Mouse (Mus musculus): ENCODE measurements around the gene Nxf2. TPM values are rescaled to one million over a fixed set of nuclear protein-coding genes. Genes with fewer than 3 reads are reported as not detected.
"Not testable (repeated sequence)": the region's sequence is repeated elsewhere in the genome, so short reads cannot be mapped to it uniquely, and the experiment has no call there.

Nxf2 gene
- total and polyA plus RNA-seq, 2 experiments from 2014 or later: 0.11 to 0.19 TPM

DNA sequence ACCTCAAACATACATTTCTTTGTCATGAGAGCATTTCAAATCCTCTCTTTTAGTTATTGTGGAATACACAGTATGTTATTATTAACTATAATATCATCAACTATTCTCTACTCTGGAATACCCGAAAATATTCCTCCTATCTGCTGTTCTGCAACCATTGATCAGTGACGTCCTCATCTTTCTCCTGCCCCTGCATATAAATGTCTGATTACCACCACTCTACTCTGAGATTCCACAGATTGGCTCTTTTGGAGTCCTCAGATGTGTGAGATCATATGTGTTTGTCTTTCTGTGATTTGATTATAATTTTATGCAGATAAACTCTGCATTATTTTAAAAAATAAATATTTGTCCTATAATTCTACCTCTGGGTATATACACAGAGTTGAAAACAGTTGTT, 48.8 kb downstream of the Nxf2 start:
- Histone ChIP-seq H3K4me1 (ENCODE audit: insufficient read depth, low read length) (no peaks in the 10 kb centered on the region), H3K36me3 (ENCODE audit: insufficient read depth, low read length) (no peaks in the 10 kb centered on the region), H3K9ac (replicated peaks; ENCODE audit: low read length, poor library complexity, severe bottlenecking) (no peak overlapping the region), H3K27me3 (ENCODE audit: insufficient read depth, low read length) (no peaks in the 10 kb centered on the region), H3K4me3 (ENCODE audit: low read depth, low read length) (no peak overlapping the region), H3K27ac (ENCODE audit: low read depth, low read length) (no peak overlapping the region), H3K9me3 (ENCODE audit: low read length) (no peaks in the 10 kb centered on the region), H3K4me2 (ENCODE audit: low read depth, low read length, poor library complexity, severe bottlenecking) (no peak overlapping the region)
- ATAC-seq (ENCODE audit: low FRiP score) (no peak), DNase-seq (ENCODE audit: low spot score) (no peak)
- no peak for TF ChIP-seq CTCF (IDR thresholded peaks at IDR 0.05)
- WGBS: 68% methylated on average over 2 of the region's 2 CpGs

DNA sequence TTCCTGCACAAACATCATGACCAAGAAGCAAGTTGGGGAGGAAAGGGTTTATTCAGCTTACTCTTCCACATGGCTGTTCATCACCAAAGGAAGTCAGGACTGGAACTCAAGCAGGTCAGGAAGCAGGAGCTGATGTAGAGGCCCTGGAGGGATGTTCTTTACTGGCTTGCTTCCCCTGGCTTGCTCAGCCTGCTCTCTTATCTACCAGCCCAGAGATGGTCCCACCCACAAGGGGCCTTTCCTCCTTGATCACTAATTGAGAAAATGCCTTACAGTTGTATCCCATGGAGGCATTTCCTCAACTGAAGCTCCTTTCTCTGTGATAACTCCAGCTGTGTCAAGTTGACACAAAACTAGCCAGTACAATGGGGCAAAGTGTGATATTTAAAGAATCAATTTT, 49.2 kb downstream of the Nxf2 start:
- DNase-seq (ENCODE audit: low spot score); ATAC-seq (ENCODE audit: low FRiP score); H3K27ac ChIP-seq (ENCODE audit: low read depth, low read length); H3K4me3 ChIP-seq (ENCODE audit: low read depth, low read length); H3K9ac ChIP-seq (replicated peaks; ENCODE audit: low read length, poor library complexity, severe bottlenecking); H3K4me1 ChIP-seq (ENCODE audit: insufficient read depth, low read length); H3K36me3 ChIP-seq (ENCODE audit: insufficient read depth, low read length); H3K9me3 ChIP-seq (ENCODE audit: low read length); H3K27me3 ChIP-seq (ENCODE audit: insufficient read depth, low read length); H3K4me2 ChIP-seq (ENCODE audit: low read depth, low read length, poor library complexity, severe bottlenecking): not testable (repeated sequence)

- Histone ChIP-seq H3K4me2 (ENCODE audit: low read depth, low read length, poor library complexity, severe bottlenecking) (no peak overlapping the region), H3K4me3 (ENCODE audit: low read depth, low read length) (no peak overlapping the region), H3K36me3 (ENCODE audit: insufficient read depth, low read length) (no peaks in the 10 kb centered on the region), H3K9ac (replicated peaks; ENCODE audit: low read length, poor library complexity, severe bottlenecking) (no peak overlapping the region), H3K9me3 (ENCODE audit: low read length) (no peaks in the 10 kb centered on the region), H3K4me1 (ENCODE audit: insufficient read depth, low read length) (no peaks in the 10 kb centered on the region), H3K27ac (ENCODE audit: low read depth, low read length) (no peak overlapping the region), H3K27me3 (ENCODE audit: insufficient read depth, low read length) (no peaks in the 10 kb centered on the region)
- WGBS: 70% methylated on average over 4 of the region's 4 CpGs
- no peak for TF ChIP-seq CTCF (IDR thresholded peaks at IDR 0.05)
- ATAC-seq (ENCODE audit: low FRiP score): no peak
- DNase-seq (ENCODE audit: low spot score): no peak
Observed at GRCm38 (mm10) chrX:134914851-134915250, 49.7 kb downstream of the Nxf2 start.

GRCm38 (mm10) chrX:134913234-134913936, 51.2 kb downstream of the Nxf2 start:
- H3K27ac ChIP-seq (ENCODE audit: low read depth, low read length): no peak overlapping the region
- no peak overlapping the region for H3K4me3 ChIP-seq (ENCODE audit: low read depth, low read length)
- H3K4me1 ChIP-seq (ENCODE audit: insufficient read depth, low read length): no peaks in the 10 kb centered on the region
- no peaks in the 10 kb centered on the region for H3K9me3 ChIP-seq (ENCODE audit: low read length)
- peak; percentile 78 for TF ChIP-seq CTCF (IDR thresholded peaks at IDR 0.05)
- DNase-seq (ENCODE audit: low spot score) (peak; percentile 43), ATAC-seq (ENCODE audit: low FRiP score) (no peak)
- 32% methylated on average over 4 of the region's 4 CpGs for WGBS
- no peak overlapping the region for H3K9ac ChIP-seq (replicated peaks; ENCODE audit: low read length, poor library complexity, severe bottlenecking)
- no peaks in the 10 kb centered on the region for H3K27me3 ChIP-seq (ENCODE audit: insufficient read depth, low read length)
- H3K4me2 ChIP-seq (ENCODE audit: low read depth, low read length, poor library complexity, severe bottlenecking): no peak overlapping the region
- H3K36me3 ChIP-seq (ENCODE audit: insufficient read depth, low read length): no peaks in the 10 kb centered on the region

GRCm38 (mm10) chrX:134912805-134913204, 51.7 kb downstream of the Nxf2 start:
- no peak overlapping the region for H3K4me3 ChIP-seq (ENCODE audit: low read depth, low read length)
- DNase-seq (ENCODE audit: low spot score) (no peak), ATAC-seq (ENCODE audit: low FRiP score) (no peak)
- H3K27ac ChIP-seq (ENCODE audit: low read depth, low read length): no peak overlapping the region
- no peak overlapping the region for H3K4me2 ChIP-seq (ENCODE audit: low read depth, low read length, poor library complexity, severe bottlenecking)
- no peaks in the 10 kb centered on the region for H3K4me1 ChIP-seq (ENCODE audit: insufficient read depth, low read length)
- 64% methylated on average over 2 of the region's 2 CpGs for WGBS
- H3K9ac ChIP-seq (replicated peaks; ENCODE audit: low read length, poor library complexity, severe bottlenecking): no peak overlapping the region
- no peaks in the 10 kb centered on the region for H3K36me3 ChIP-seq (ENCODE audit: insufficient read depth, low read length)
- TF ChIP-seq CTCF (IDR thresholded peaks at IDR 0.05): no peak
- H3K9me3 ChIP-seq (ENCODE audit: low read length): no peaks in the 10 kb centered on the region
- H3K27me3 ChIP-seq (ENCODE audit: insufficient read depth, low read length): no peaks in the 10 kb centered on the region

DNA sequence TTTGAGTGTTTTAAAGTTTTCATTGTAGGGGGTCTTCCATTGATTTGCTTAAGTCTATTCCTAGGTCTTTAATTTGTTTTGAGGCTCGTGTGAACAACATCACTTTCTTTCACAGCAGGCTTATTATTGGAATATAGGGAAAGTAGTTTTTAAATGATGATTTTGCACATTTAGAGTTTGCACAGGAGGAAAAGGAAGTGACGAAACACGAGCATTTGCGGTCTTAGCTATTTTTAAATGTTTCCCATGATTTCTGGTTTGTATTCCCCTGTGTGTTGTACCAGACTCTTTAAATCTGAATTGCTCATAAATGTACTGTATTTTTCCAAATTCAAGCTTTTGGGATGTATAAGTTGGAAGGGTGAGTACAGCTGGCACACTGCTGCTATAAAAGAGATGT, 54.2 kb downstream of the Nxf2 start:
- Histone ChIP-seq H3K36me3 (ENCODE audit: insufficient read depth, low read length) (no peaks in the 10 kb centered on the region), H3K4me2 (ENCODE audit: low read depth, low read length, poor library complexity, severe bottlenecking) (no peak overlapping the region), H3K4me3 (ENCODE audit: low read depth, low read length) (no peak overlapping the region), H3K4me1 (ENCODE audit: insufficient read depth, low read length) (no peaks in the 10 kb centered on the region), H3K9ac (replicated peaks; ENCODE audit: low read length, poor library complexity, severe bottlenecking) (no peak overlapping the region), H3K9me3 (ENCODE audit: low read length) (no peaks in the 10 kb centered on the region), H3K27me3 (ENCODE audit: insufficient read depth, low read length) (no peaks in the 10 kb centered on the region), H3K27ac (ENCODE audit: low read depth, low read length) (no peak overlapping the region)
- no peak for DNase-seq (ENCODE audit: low spot score)
- ATAC-seq (ENCODE audit: low FRiP score): no peak
- WGBS: 83% methylated on average over 4 of the region's 4 CpGs
- TF ChIP-seq CTCF (IDR thresholded peaks at IDR 0.05): no peak

Other genes with a start within 250 kb of the Nxf2 start
- gene Armcx1, start 246.8 kb downstream of the Nxf2 start, total RNA-seq (2014; rRNA removed): 41.0 and 70.2 TPM in 2 replicates
- 58.9 and 62.5 TPM in 2 replicates for gene Armcx1, start 246.8 kb downstream of the Nxf2 start, polyA plus RNA-seq (2015; fragmentation: Nextera tagmentation; extraction: Ambion mirVana)
- 40.0 and 40.1 TPM in 2 replicates for gene Armcx6, start 213.3 kb downstream of the Nxf2 start, total RNA-seq (2014; rRNA removed)
- gene Armcx6, start 213.3 kb downstream of the Nxf2 start, polyA plus RNA-seq (2015; fragmentation: Nextera tagmentation; extraction: Ambion mirVana): 49.0 and 51.4 TPM in 2 replicates
- 49.4 and 72.0 TPM in 2 replicates for gene Armcx3, start 208.2 kb downstream of the Nxf2 start, total RNA-seq (2014; rRNA removed)
- 75.0 and 75.2 TPM in 2 replicates for gene Armcx3, start 208.2 kb downstream of the Nxf2 start, polyA plus RNA-seq (2015; fragmentation: Nextera tagmentation; extraction: Ambion mirVana)
- 114 and 129 TPM in 2 replicates for gene Armcx2, start 155.5 kb downstream of the Nxf2 start, total RNA-seq (2014; rRNA removed)
- 85.4 and 88.1 TPM in 2 replicates for gene Armcx2, start 155.5 kb downstream of the Nxf2 start, polyA plus RNA-seq (2015; fragmentation: Nextera tagmentation; extraction: Ambion mirVana)
- gene Zmat1, start 44.5 kb upstream of the Nxf2 start, total RNA-seq (2014; rRNA removed): 2.0 and 4.2 TPM in 2 replicates
- 9.5 and 9.7 TPM in 2 replicates for gene Zmat1, start 44.5 kb upstream of the Nxf2 start, polyA plus RNA-seq (2015; fragmentation: Nextera tagmentation; extraction: Ambion mirVana)
- 0.19 TPM in 1 of 2 replicates, not detected in the other for gene Gm15023, start 212.9 kb upstream of the Nxf2 start, total RNA-seq (2014; rRNA removed)
- not detected in 2 replicates for gene Gm15023, start 212.9 kb upstream of the Nxf2 start, polyA plus RNA-seq (2015; fragmentation: Nextera tagmentation; extraction: Ambion mirVana)
- gene Tceal6, start 245.9 kb upstream of the Nxf2 start, total RNA-seq (2014; rRNA removed): 14.5 and 15.3 TPM in 2 replicates
- gene Tceal6, start 245.9 kb upstream of the Nxf2 start, polyA plus RNA-seq (2015; fragmentation: Nextera tagmentation; extraction: Ambion mirVana): 51.9 and 59.2 TPM in 2 replicates